Mouse (Mus musculus) heart, embryonic 15.5 days (tissue): ENCODE results near the gene Ccdc28a. TPM values are rescaled to one million over a fixed set of nuclear protein-coding genes. Genes with fewer than 3 reads are reported as not detected.
A peak's percentile ranks its signal among the peaks of the same experiment; 100 is the strongest.

Source experiments
- ATAC-seq: fragments of 200-750 bp; cut with Nextera tagmentation; replicated peaks from 2 replicates; pipeline ENCODE4 v1.8.0; 2017; ENCODE audit warnings: low read depth, moderate TSS enrichment; ENCODE audit not compliant: insufficient number of reproducible peaks, insufficient read depth, low FRiP score
- H3K27ac ChIP-seq: fragments of 300-500 bp; sonication (generic); 2 replicates; pipeline ENCODE4 v1.5.1; 2015; ENCODE audit warnings: mild to moderate bottlenecking, inconsistent platforms
- H3K27me3 ChIP-seq: fragments of 300-500 bp; sonication (generic); 2 replicates; pipeline ENCODE4 v1.6.1; 2015; ENCODE audit warnings: inconsistent platforms
- H3K36me3 ChIP-seq: fragments of 300-500 bp; sonication (generic); 2 replicates; pipeline ENCODE4 v1.6.1; 2015; ENCODE audit warnings: mild to moderate bottlenecking, inconsistent platforms
- H3K4me1 ChIP-seq: fragments of 300-500 bp; sonication (generic); replicated peaks from 2 replicates; pipeline ENCODE4 v1.6.1; 2015; ENCODE audit warnings: inconsistent platforms
- H3K4me2 ChIP-seq: fragments of 300-500 bp; sonication (generic); 2 replicates; pipeline ENCODE4 v1.6.1; 2015; ENCODE audit warnings: inconsistent platforms, mild to moderate bottlenecking, moderate library complexity
- H3K4me3 ChIP-seq: fragments of 300-500 bp; sonication (generic); 2 replicates; pipeline ENCODE4 v1.5.1; 2015; ENCODE audit warnings: mild to moderate bottlenecking, inconsistent platforms
- H3K9ac ChIP-seq: fragments of 300-500 bp; sonication (generic); 2 replicates; pipeline ENCODE4 v1.6.1; 2015; ENCODE audit warnings: mild to moderate bottlenecking, inconsistent platforms
- H3K9me3 ChIP-seq: fragments of 300-500 bp; sonication (generic); replicated peaks from 2 replicates; pipeline ENCODE4 v1.6.1; 2016; ENCODE audit warnings: inconsistent platforms
- WGBS: fragments of 180-500 bp; shearing (Covaris S2); methylation state at CpG from one replicate; pipeline ENCODE4 v1.1.7; 2015; ENCODE audit warnings: mixed read lengths; 5-methylcytosine and 5-hydroxymethylcytosine counted together
- polyA plus RNA-seq: library from polyadenylated mRNA; unstranded; fragments of >200 nt; fragmentation: Nextera tagmentation; extraction: Ambion mirVana; gene quantifications from 2 replicates; pipeline ENCODE4 v1.2.1, GENCODE M21; 2015

Gene Ccdc28a
- polyA plus RNA-seq, 1 experiment from 2014 or later = 9.7 TPM

DNA sequence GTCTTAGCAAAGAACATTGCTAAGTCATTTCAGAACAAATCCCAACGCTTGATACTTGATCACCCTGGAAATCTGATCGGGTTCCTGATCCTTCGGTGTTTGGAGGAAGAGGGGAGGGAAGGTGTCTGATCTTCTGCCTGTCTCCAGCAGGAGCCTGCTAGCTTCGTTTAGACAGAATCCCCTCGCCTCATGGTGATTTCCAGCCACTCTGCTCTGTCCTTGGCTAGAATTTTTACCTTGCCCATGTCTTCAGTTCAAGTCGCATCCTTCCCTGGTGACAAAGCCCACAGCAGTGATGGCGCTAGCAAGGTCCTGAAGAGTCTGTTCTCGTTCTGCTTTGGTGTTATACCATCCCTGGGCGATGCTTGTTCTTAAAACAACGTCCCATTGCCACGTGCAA, 40.6 kb downstream of the Ccdc28a start:
- Histone ChIP-seq H3K4me3 (no peak overlapping the region), H3K27me3 (no peaks in the 10 kb centered on the region), H3K36me3 (no peaks in the 10 kb centered on the region), H3K4me2 (no peak overlapping the region), H3K27ac (no peak overlapping the region), H3K9me3 (no peaks in the 10 kb centered on the region), H3K4me1 (peaks cover 12% of the 10 kb centered on the region), H3K9ac (no peak overlapping the region)
- 72% methylated on average over 11 of the region's 11 CpGs for WGBS
- no peak for ATAC-seq

DNA sequence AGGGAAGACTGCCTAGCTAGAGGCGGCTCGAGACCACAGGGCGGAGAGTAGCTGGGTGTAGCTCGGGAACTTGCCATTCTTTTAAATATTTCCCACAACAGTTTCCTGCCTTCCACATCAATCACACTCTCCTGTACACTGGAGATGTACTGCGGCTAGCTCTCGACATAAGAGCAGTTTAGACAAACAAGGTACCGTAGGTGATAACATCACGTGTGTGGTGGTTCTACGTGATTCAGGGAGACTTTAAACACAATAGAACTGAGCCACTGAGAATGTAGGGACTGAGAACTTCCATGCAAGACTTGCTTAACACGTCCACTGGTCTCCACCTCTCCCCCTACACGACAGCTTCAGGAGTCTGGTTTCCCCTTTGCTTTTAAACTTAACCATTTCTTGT, 41.6 kb downstream of the Ccdc28a start:
- H3K4me3 ChIP-seq = no peak overlapping the region
- H3K27me3 ChIP-seq = no peaks in the 10 kb centered on the region
- H3K27ac ChIP-seq = no peak overlapping the region
- H3K4me2 ChIP-seq = no peak overlapping the region
- peaks cover 12% of the 10 kb centered on the region for H3K4me1 ChIP-seq
- no peaks in the 10 kb centered on the region for H3K36me3 ChIP-seq
- H3K9me3 ChIP-seq = no peaks in the 10 kb centered on the region
- no peak for ATAC-seq
- 57% methylated on average over 11 of the region's 11 CpGs for WGBS
- no peak overlapping the region for H3K9ac ChIP-seq

DNA sequence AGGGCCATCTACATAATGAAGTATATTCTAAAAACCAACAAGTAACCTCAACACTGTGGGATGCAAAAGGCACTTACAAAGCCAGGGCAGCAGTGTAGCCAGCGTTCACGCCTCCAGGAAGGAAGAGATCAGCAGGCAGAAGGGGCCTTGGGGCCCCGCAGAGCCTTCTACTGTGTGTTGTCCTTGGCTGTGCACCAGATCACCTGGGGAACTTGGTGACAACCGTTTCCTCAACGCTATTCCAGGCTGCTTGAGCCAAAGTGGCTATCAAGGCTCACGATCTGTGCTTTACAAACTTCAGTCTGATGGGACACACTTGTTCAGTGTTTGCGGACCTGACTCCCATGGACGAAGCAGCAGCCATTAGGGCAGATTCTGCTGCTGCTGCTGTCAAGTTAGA, 43.1 kb downstream of the Ccdc28a start:
- Histone ChIP-seq H3K27me3 (no peaks in the 10 kb centered on the region), H3K36me3 (no peaks in the 10 kb centered on the region), H3K27ac (no peak overlapping the region), H3K9me3 (no peaks in the 10 kb centered on the region), H3K4me3 (no peak overlapping the region), H3K4me1 (peaks cover 8% of the 10 kb centered on the region), H3K4me2 (no peak overlapping the region), H3K9ac (no peak overlapping the region)
- ATAC-seq = 0 out of 2 replicates have a peak, but pooled peaks have one; percentile 31
- 19% methylated on average over 8 of the region's 8 CpGs for WGBS

DNA sequence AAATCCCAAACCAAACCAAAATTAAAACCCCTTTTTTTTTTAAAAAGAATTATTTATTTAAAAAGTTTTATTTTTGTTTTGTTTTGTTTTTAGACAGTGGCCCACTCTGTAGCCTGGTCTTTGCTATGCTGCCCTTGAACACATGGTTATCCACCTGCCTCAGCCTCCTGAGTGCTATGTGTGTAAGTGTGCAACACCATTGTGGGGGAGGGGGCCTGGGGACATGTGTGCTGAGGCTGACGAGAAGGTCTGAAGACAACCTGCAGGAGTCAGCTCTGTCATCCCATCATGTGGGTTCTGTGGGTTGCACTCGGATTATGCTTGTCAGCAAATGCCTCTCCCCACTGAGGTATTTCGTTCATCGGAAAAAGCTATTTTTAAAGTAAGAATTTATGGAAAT, 45.3 kb downstream of the Ccdc28a start:
- Histone ChIP-seq H3K4me1 (peaks cover 8% of the 10 kb centered on the region), H3K4me2 (no peak overlapping the region)

DNA sequence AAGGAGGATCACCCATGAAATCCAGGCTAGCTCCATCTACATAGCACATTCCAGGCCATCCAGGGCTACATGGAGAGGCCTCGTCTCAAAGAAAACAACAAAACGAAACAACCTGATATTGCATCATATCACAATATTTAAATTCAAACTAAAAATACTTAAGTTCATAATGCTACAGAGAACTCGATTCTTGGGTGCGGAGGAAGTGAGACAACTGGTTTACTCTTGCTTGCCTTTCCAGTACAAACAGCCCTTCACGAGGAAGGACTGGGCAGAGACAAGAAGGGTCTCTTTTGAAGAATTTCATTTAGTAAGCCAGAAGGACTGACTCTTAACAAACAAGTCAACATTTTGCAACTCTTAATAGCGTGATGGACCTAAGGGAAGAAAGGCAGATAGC, 46.2 kb downstream of the Ccdc28a start:
- 74% methylated on average over 6 of the region's 6 CpGs for WGBS
- no peaks in the 10 kb centered on the region for H3K9me3 ChIP-seq
- H3K36me3 ChIP-seq = no peaks in the 10 kb centered on the region
- H3K4me1 ChIP-seq = peaks cover 8% of the 10 kb centered on the region
- H3K27ac ChIP-seq = no peak overlapping the region
- H3K4me2 ChIP-seq = no peak overlapping the region
- no peak overlapping the region for H3K4me3 ChIP-seq
- ATAC-seq = no peak
- H3K9ac ChIP-seq = no peak overlapping the region
- H3K27me3 ChIP-seq = no peaks in the 10 kb centered on the region

More for the DNA sequence above, 45.3 kb downstream of the Ccdc28a start:
- 60% methylated on average over 4 of the region's 4 CpGs for WGBS
- Histone ChIP-seq H3K36me3 (no peaks in the 10 kb centered on the region), H3K9ac (no peak overlapping the region), H3K4me3 (no peak overlapping the region), H3K27me3 (no peaks in the 10 kb centered on the region), H3K27ac (no peak overlapping the region), H3K9me3 (no peaks in the 10 kb centered on the region)
- ATAC-seq = no peak

DNA sequence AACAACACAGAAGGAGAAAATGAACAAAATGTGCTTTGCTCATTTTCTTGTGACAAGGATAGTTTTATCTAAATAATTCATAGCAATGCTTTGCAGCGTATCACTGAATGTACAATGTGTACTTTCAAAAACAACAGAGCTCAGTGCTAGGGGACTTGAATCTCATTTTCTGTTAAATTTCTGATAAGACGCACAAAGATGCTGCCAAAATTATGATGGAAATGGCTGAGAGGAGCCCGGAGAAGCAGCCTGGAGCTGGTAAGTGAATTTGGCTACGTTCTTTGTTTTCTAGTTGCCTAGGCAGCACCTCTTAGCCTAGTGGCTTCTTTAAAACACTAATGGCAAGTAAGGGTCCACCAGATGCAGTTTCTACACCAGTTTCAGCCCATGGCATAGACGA, 52.6 kb downstream of the Ccdc28a start:
- no peak overlapping the region for H3K27ac ChIP-seq
- ATAC-seq = no peak
- H3K4me2 ChIP-seq = no peak overlapping the region
- no peaks in the 10 kb centered on the region for H3K9me3 ChIP-seq
- WGBS = 74% methylated on average over 5 of the region's 5 CpGs
- no peak overlapping the region for H3K9ac ChIP-seq
- H3K4me1 ChIP-seq = no peaks in the 10 kb centered on the region
- no peaks in the 10 kb centered on the region for H3K36me3 ChIP-seq
- H3K27me3 ChIP-seq = no peaks in the 10 kb centered on the region
- H3K4me3 ChIP-seq = no peak overlapping the region

DNA sequence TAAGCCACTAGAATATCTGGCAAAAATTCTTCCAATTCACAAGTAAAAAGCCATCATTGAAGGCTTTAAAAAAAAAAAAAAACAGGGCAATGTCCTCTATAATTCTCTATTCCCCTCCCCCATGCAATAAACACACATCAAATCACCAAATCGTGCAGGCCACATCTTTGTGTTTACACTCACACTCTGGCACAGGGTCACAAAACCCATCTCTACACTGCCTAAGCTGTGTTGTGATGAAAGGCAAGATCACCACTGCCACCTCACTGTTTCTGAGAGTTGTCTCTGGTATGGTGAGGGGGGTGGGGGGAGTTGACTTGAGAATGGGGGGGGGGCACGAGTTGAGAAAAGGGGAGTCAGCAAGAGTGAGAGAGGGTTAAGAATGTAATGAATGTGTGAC, 57.5 kb downstream of the Ccdc28a start:
- H3K9ac ChIP-seq = no peak overlapping the region
- WGBS = 52% methylated on average over 2 of the region's 2 CpGs
- H3K4me3 ChIP-seq = no peak overlapping the region
- no peaks in the 10 kb centered on the region for H3K27me3 ChIP-seq
- H3K4me1 ChIP-seq = no peaks in the 10 kb centered on the region
- H3K27ac ChIP-seq = no peak overlapping the region
- no peak overlapping the region for H3K4me2 ChIP-seq
- no peak for ATAC-seq
- no peaks in the 10 kb centered on the region for H3K9me3 ChIP-seq
- H3K36me3 ChIP-seq = no peaks in the 10 kb centered on the region

DNA sequence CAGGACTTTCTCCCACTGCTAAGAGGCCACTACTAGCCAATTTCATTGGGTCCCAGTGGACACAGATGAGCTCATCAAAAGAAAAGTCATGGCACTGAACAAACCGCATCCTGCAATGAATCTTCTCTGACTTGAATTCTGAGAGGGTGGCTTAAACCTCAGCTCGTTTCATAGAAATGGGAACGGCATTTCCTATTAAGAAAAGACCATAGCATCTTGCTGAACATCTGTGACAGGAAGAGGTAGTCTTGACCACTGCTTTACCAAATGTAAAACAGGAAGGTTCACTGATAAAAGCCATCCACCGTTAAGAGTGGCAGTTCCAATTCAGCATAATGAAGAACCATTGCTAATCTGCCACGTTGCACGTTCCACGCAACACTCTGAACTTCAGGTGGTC, 58.1 kb downstream of the Ccdc28a start:
- no peak overlapping the region for H3K4me2 ChIP-seq
- no peaks in the 10 kb centered on the region for H3K27me3 ChIP-seq
- H3K4me1 ChIP-seq = no peaks in the 10 kb centered on the region
- H3K9ac ChIP-seq = no peak overlapping the region
- no peaks in the 10 kb centered on the region for H3K36me3 ChIP-seq
- no peak overlapping the region for H3K4me3 ChIP-seq
- 83% methylated on average over 7 of the region's 7 CpGs for WGBS
- no peaks in the 10 kb centered on the region for H3K9me3 ChIP-seq
- ATAC-seq = no peak
- no peak overlapping the region for H3K27ac ChIP-seq

DNA sequence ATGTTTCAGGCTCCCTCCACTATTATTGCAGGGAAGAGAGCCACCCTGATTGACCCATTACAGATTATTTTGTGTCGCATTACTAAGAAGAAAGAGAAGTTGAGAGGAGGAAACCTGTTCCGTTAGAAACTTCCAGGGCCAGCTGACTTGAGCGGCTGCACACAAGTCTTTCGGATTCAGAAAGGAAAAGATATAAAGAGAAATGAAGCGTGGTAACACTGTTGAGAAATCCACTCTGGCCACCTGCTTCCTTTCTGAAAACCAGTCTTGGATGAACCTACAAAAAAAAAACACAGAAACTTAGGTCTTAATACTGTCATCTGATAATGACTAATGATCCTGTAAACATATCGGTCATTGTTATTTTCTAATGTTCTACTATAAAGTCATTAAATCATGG, 59.7 kb downstream of the Ccdc28a start:
- no peak for ATAC-seq
- H3K9ac ChIP-seq = no peak overlapping the region
- H3K27ac ChIP-seq = no peak overlapping the region
- no peaks in the 10 kb centered on the region for H3K27me3 ChIP-seq
- no peak overlapping the region for H3K4me3 ChIP-seq
- H3K9me3 ChIP-seq = no peaks in the 10 kb centered on the region
- 78% methylated on average over 6 of the region's 6 CpGs for WGBS
- no peaks in the 10 kb centered on the region for H3K36me3 ChIP-seq
- H3K4me1 ChIP-seq = no peaks in the 10 kb centered on the region
- H3K4me2 ChIP-seq = no peak overlapping the region

Other genes with a start within 250 kb of the Ccdc28a start
- gene Abracl, start 211.7 kb downstream of the Ccdc28a start, polyA plus RNA-seq = 132 and 199 TPM in 2 replicates
- gene Reps1, start 179.1 kb downstream of the Ccdc28a start, polyA plus RNA-seq = 15.9 and 21.5 TPM in 2 replicates
- 0.21 and 0.58 TPM in 2 replicates for gene Ect2l, start 24.1 kb downstream of the Ccdc28a start, polyA plus RNA-seq
- 11.2 and 12.7 TPM in 2 replicates for gene Nhsl1, start 84.0 kb upstream of the Ccdc28a start, polyA plus RNA-seq